Comparison of ENCODE assay signal across 11 mouse cellular contexts in genomic region chr8:88793324-88793722, GRCm38 (mm10).
DNase-seq lines count a peak whose midpoint lies in the region; ATAC-seq lines count a peak whose summit lies in the region.
"Had no signal": no experiment of that assay in that cellular context is flagged by ENCODE, and none has a peak within 500 bp of the region (broad histone marks: within the 10 kb centered on the region; RNA-seq: fewer than 3 reads in every experiment).

No protein-coding gene starts in this region.

- WGBS in midbrain, embryonic 13.5 days: 78% methylated on average over 9 of the region's 9 CpGs
- 86% methylated on average over 9 of the region's 9 CpGs for WGBS in midbrain, embryonic 10.5 days
- 76% methylated on average over 9 of the region's 9 CpGs for WGBS in hindbrain, embryonic 13.5 days
- WGBS in neural tube, embryonic 13.5 days: 70% methylated on average over 9 of the region's 9 CpGs

- H3K27me3 ChIP-seq in midbrain, embryonic 13.5 days: no peaks in the 10 kb centered on the region
- no peaks in the 10 kb centered on the region for H3K27me3 ChIP-seq in midbrain, embryonic 10.5 days (ENCODE audit: low read depth, poor library complexity, severe bottlenecking)
- 0 out of 2 replicates have a peak, but pooled peaks cover 10% of the 10 kb centered on the region for H3K27me3 ChIP-seq in hindbrain, embryonic 13.5 days
- no peaks in the 10 kb centered on the region for H3K27me3 ChIP-seq in neural tube, embryonic 13.5 days
- H3K27me3 ChIP-seq: heart, embryonic 13.5 days; liver, embryonic 15.5 days had no signal

- DNase-seq in midbrain, embryonic 10.5 days (ENCODE audit: low spot score): no peak
- peak; percentile 3 for DNase-seq in fibroblast of lung, adult 2 months (ENCODE audit: low read depth)
- DNase-seq in spleen, adult 12 weeks (ENCODE audit: low spot score): no peak
- DNase-seq: thymus, adult 18-20 months had no signal

- no peaks in the 10 kb centered on the region for H3K9me3 ChIP-seq in midbrain, embryonic 13.5 days
- H3K9me3 ChIP-seq in midbrain, embryonic 10.5 days (replicated peaks): no peaks in the 10 kb centered on the region
- no peaks in the 10 kb centered on the region for H3K9me3 ChIP-seq in hindbrain, embryonic 13.5 days
- H3K9me3 ChIP-seq in neural tube, embryonic 13.5 days: no peaks in the 10 kb centered on the region
- H3K9me3 ChIP-seq: heart, embryonic 13.5 days; liver, embryonic 15.5 days had no signal

- peak; percentile 49 for ATAC-seq in midbrain, embryonic 13.5 days
- ATAC-seq in hindbrain, embryonic 13.5 days (ENCODE audit: low FRiP score): no peak; the same call in 1 of the 2 replicates
- peak; percentile 12; the same call in 1 of the 2 replicates for ATAC-seq in neural tube, embryonic 13.5 days (ENCODE audit: low read depth)
- no peak for ATAC-seq in cerebellum, adult (ENCODE audit: insufficient number of reproducible peaks, low FRiP score, low TSS enrichment)
- ATAC-seq in megakaryocyte, adult 5-6 weeks (ENCODE audit: poor library complexity, severe bottlenecking): no peak

- no peak overlapping the region for H3K9ac ChIP-seq in midbrain, embryonic 13.5 days (replicated peaks)
- H3K9ac ChIP-seq in hindbrain, embryonic 13.5 days: no peak overlapping the region
- H3K9ac ChIP-seq in neural tube, embryonic 13.5 days: no peak overlapping the region
- H3K9ac ChIP-seq: heart, embryonic 13.5 days; liver, embryonic 15.5 days had no signal

- peak overlapping the region; percentile 36 for H3K4me2 ChIP-seq in midbrain, embryonic 13.5 days (replicated peaks)
- peak overlapping the region; percentile 32 for H3K4me2 ChIP-seq in hindbrain, embryonic 13.5 days
- H3K4me2 ChIP-seq in neural tube, embryonic 13.5 days: peak overlapping the region; percentile 41; the same call in 1 of the 2 replicates
- H3K4me2 ChIP-seq: heart, embryonic 13.5 days; liver, embryonic 15.5 days had no signal

- no peak overlapping the region for H3K4me3 ChIP-seq in midbrain, embryonic 13.5 days (replicated peaks)
- H3K4me3 ChIP-seq in midbrain, embryonic 10.5 days: no peak overlapping the region
- H3K4me3 ChIP-seq in hindbrain, embryonic 13.5 days: no peak overlapping the region
- H3K4me3 ChIP-seq in neural tube, embryonic 13.5 days: no peak overlapping the region
- H3K4me3 ChIP-seq: heart, embryonic 13.5 days; liver, embryonic 15.5 days had no signal

- H3K36me3 ChIP-seq in midbrain, embryonic 13.5 days: no peaks in the 10 kb centered on the region
- no peaks in the 10 kb centered on the region for H3K36me3 ChIP-seq in midbrain, embryonic 10.5 days
- no peaks in the 10 kb centered on the region for H3K36me3 ChIP-seq in hindbrain, embryonic 13.5 days
- H3K36me3 ChIP-seq in neural tube, embryonic 13.5 days: no peaks in the 10 kb centered on the region
- H3K36me3 ChIP-seq: heart, embryonic 13.5 days; liver, embryonic 15.5 days had no signal

- peak overlapping the region; percentile 56; the same call in 1 of the 2 replicates for H3K27ac ChIP-seq in midbrain, embryonic 13.5 days
- H3K27ac ChIP-seq in midbrain, embryonic 10.5 days (replicated peaks): no peak overlapping the region
- peak overlapping the region; percentile 64; the same call in 1 of the 2 replicates for H3K27ac ChIP-seq in hindbrain, embryonic 13.5 days
- no peak overlapping the region for H3K27ac ChIP-seq in neural tube, embryonic 13.5 days (replicated peaks)
- H3K27ac ChIP-seq: heart, embryonic 13.5 days; liver, embryonic 15.5 days had no signal

- H3K4me1 ChIP-seq in midbrain, embryonic 13.5 days (replicated peaks): peaks cover 24% of the 10 kb centered on the region
- peaks cover 9% of the 10 kb centered on the region; the same call in 1 of the 2 replicates for H3K4me1 ChIP-seq in midbrain, embryonic 10.5 days
- peaks cover 33% of the 10 kb centered on the region for H3K4me1 ChIP-seq in hindbrain, embryonic 13.5 days (replicated peaks)
- peaks cover 22% of the 10 kb centered on the region for H3K4me1 ChIP-seq in neural tube, embryonic 13.5 days (replicated peaks)
- H3K4me1 ChIP-seq: heart, embryonic 13.5 days; liver, embryonic 15.5 days had no signal

Comparison
In these comparisons a context has a peak if more than half of its experiments do, and no peak if none do; other contexts are left out.
1. H3K27ac ChIP-seq: peak in midbrain, embryonic 13.5 days (single experiment) and hindbrain, embryonic 13.5 days (single experiment); none in midbrain, embryonic 10.5 days (single experiment) and neural tube, embryonic 13.5 days (single experiment).
2. ATAC-seq: peak in midbrain, embryonic 13.5 days (single experiment) and neural tube, embryonic 13.5 days (single experiment); none in hindbrain, embryonic 13.5 days (single experiment), cerebellum, adult (single experiment) and megakaryocyte, adult 5-6 weeks (single experiment).
3. Peak in every context shown above with its lines, with median percentiles within 50 percentile points of each other: H3K4me2 ChIP-seq.